Mouse (Mus musculus) limb, embryonic 14.5 days (tissue): ENCODE data around the gene Haus5. TPM values are rescaled to one million over a fixed set of nuclear protein-coding genes. Genes with fewer than 3 reads are reported as not detected.

Experiments used
- ATAC-seq: fragments of 200-750 bp; cut with Nextera tagmentation; 2 replicates; pipeline ENCODE4 v1.8.0; 2017; ENCODE audit warnings: low read depth, moderate number of reproducible peaks, moderate TSS enrichment; ENCODE audit not compliant: low FRiP score
- DNase-seq: peaks from one replicate; pipeline ENCODE4 v3.0.0-alpha.2; 2015; ENCODE audit warnings: low spot score
- H3K27ac ChIP-seq: fragments of 300-500 bp; sonication (generic); replicated peaks from 2 replicates; pipeline ENCODE4 v1.5.1; 2014; ENCODE audit warnings: low read depth, mild to moderate bottlenecking, low read length, moderate library complexity, mixed read lengths
- H3K27me3 ChIP-seq: fragments of 300-500 bp; sonication (generic); 2 replicates; pipeline ENCODE4 v1.6.1; 2014; ENCODE audit warnings: low read length, mixed read lengths; ENCODE audit not compliant: control insufficient read depth, insufficient read depth
- H3K36me3 ChIP-seq: fragments of 300-500 bp; sonication (generic); 2 replicates; pipeline ENCODE4 v1.6.1; 2014; ENCODE audit warnings: mild to moderate bottlenecking, low read length, moderate library complexity, mixed read lengths; ENCODE audit not compliant: control insufficient read depth, insufficient read depth
- H3K4me1 ChIP-seq: fragments of 300-500 bp; sonication (generic); 2 replicates; pipeline ENCODE4 v1.6.1; 2014; ENCODE audit warnings: antibody characterized with exemption, low read length, mixed read lengths; ENCODE audit not compliant: control insufficient read depth, insufficient read depth
- H3K4me2 ChIP-seq: fragments of 300-500 bp; sonication (generic); replicated peaks from 2 replicates; pipeline ENCODE4 v1.6.1; 2014; ENCODE audit warnings: low read depth, mild to moderate bottlenecking, low read length, moderate library complexity; ENCODE audit not compliant: severe bottlenecking
- H3K4me3 ChIP-seq: fragments of 300-500 bp; sonication (generic); replicated peaks from 2 replicates; pipeline ENCODE4 v1.5.1; 2014; ENCODE audit warnings: low read length
- H3K9ac ChIP-seq: fragments of 300-500 bp; sonication (generic); 2 replicates; pipeline ENCODE4 v1.6.1; 2014; ENCODE audit warnings: mild to moderate bottlenecking, low read depth, low read length, moderate library complexity; ENCODE audit not compliant: severe bottlenecking
- H3K9me3 ChIP-seq: fragments of 300-500 bp; sonication (generic); 2 replicates; pipeline ENCODE4 v1.6.1; 2016; ENCODE audit warnings: low read length; ENCODE audit not compliant: control insufficient read depth
- POLR2A ChIP-seq: fragments of 200-500 bp; IDR thresholded peaks from 2 replicates; pipeline ENCODE4 v1.8.0; 2012; ENCODE audit warnings: inconsistent platforms, mild to moderate bottlenecking, moderate library complexity, borderline replicate concordance; ENCODE audit not compliant: insufficient read depth, insufficient read length; ENCODE audit errors: extremely low read depth
- WGBS: fragments of 180-500 bp; shearing (Covaris S2); extraction: QIAGEN DNeasy Blood & Tissue Kit; methylation state at CpG from one replicate; pipeline ENCODE4 v1.1.7; 2014; 5-methylcytosine and 5-hydroxymethylcytosine counted together
- polyA plus RNA-seq, 2 experiments: library from polyadenylated mRNA; depleted of rRNA in 1 of 2; stranded (reverse) in 1 of 2; unstranded in 1 of 2; fragments of >200 nt; fragmentation: Nextera tagmentation in 1 of 2; extraction: Ambion mirVana in 1 of 2; gene quantifications; 2 replicates each; pipeline versions ENCODE4 v1.2.1 to v1.2.3; 2012 to 2014

The Haus5 gene
- polyA plus RNA-seq, 2 experiments: 35.0 to 45.0 TPM

- Histone ChIP-seq H3K27ac (no peak overlapping the region), H3K27me3 (no peaks in the 10 kb centered on the region), H3K4me1 (no peaks in the 10 kb centered on the region), H3K36me3 (no peaks in the 10 kb centered on the region), H3K4me2 (no peak overlapping the region), H3K9me3 (no peaks in the 10 kb centered on the region), H3K9ac (no peak overlapping the region), H3K4me3 (no peak overlapping the region)
- WGBS: 62% methylated on average over 5 of the region's 5 CpGs
- TF ChIP-seq POLR2A: no peak
- DNase-seq (no peak), ATAC-seq (no peak)
These were observed 33.3 kb upstream of the Haus5 start for GRCm38 (mm10) chr7:30698101-30698500.

- H3K27me3 ChIP-seq: peaks cover 6% of the 10 kb centered on the region
- no peak for TF ChIP-seq POLR2A
- no peaks in the 10 kb centered on the region for H3K9me3 ChIP-seq
- ATAC-seq (no peak), DNase-seq (no peak)
- H3K4me1 ChIP-seq: no peaks in the 10 kb centered on the region
- no peak overlapping the region for H3K4me3 ChIP-seq
- WGBS: 65% methylated on average over 6 of the region's 6 CpGs
- H3K27ac ChIP-seq: no peak overlapping the region
- H3K36me3 ChIP-seq: no peaks in the 10 kb centered on the region
- H3K9ac ChIP-seq: no peak overlapping the region
- no peak overlapping the region for H3K4me2 ChIP-seq
These were observed 23.5 kb upstream of the Haus5 start for GRCm38 (mm10) chr7:30688325-30688724.

GRCm38 (mm10) chr7:30683425-30683824 lies 18.6 kb upstream of the Haus5 start:
- no peak overlapping the region for H3K9ac ChIP-seq
- TF ChIP-seq POLR2A: no peak
- DNase-seq (no peak), ATAC-seq (no peak)
- H3K9me3 ChIP-seq: peaks cover 2% of the 10 kb centered on the region; the same call in 1 of the 2 replicates
- peaks cover 6% of the 10 kb centered on the region for H3K27me3 ChIP-seq
- H3K4me1 ChIP-seq: no peaks in the 10 kb centered on the region
- 82% methylated on average over 2 of the region's 2 CpGs for WGBS
- no peak overlapping the region for H3K27ac ChIP-seq
- H3K4me3 ChIP-seq: no peak overlapping the region
- no peak overlapping the region for H3K4me2 ChIP-seq
- H3K36me3 ChIP-seq: no peaks in the 10 kb centered on the region

GRCm38 (mm10) chr7:30681897-30682296 lies 17.1 kb upstream of the Haus5 start:
- 55% methylated on average over 5 of the region's 5 CpGs for WGBS
- no peak overlapping the region for H3K9ac ChIP-seq
- ATAC-seq: no peak

GRCm38 (mm10) chr7:30678263-30678975 lies 13.6 kb upstream of the Haus5 start:
- Histone ChIP-seq H3K9me3 (peaks cover 4% of the 10 kb centered on the region; the same call in 1 of the 2 replicates), H3K27ac (no peak overlapping the region), H3K4me3 (no peak overlapping the region), H3K27me3 (no peaks in the 10 kb centered on the region), H3K4me2 (no peak overlapping the region), H3K4me1 (no peaks in the 10 kb centered on the region), H3K36me3 (no peaks in the 10 kb centered on the region), H3K9ac (no peak overlapping the region)
- 68% methylated on average over 5 of the region's 5 CpGs for WGBS
- TF ChIP-seq POLR2A: no peak
- no peak for DNase-seq
- ATAC-seq: no peak

More at GRCm38 (mm10) chr7:30681897-30682296, 17.1 kb upstream of the Haus5 start:
- Histone ChIP-seq H3K4me2 (no peak overlapping the region), H3K27ac (no peak overlapping the region), H3K36me3 (no peaks in the 10 kb centered on the region), H3K4me1 (no peaks in the 10 kb centered on the region), H3K27me3 (no peaks in the 10 kb centered on the region), H3K4me3 (no peak overlapping the region), H3K9me3 (peaks cover 4% of the 10 kb centered on the region; the same call in 1 of the 2 replicates)
- DNase-seq: no peak
- no peak for TF ChIP-seq POLR2A

GRCm38 (mm10) chr7:30671480-30671879 lies 6.7 kb upstream of the Haus5 start, which contains the start of gene Pmis2:
Pmis2 (minus strand) TSS chr7:30671605.
- Histone ChIP-seq H3K27ac (no peak within 1 kb of the TSS), H3K4me1 (no peaks in the 10 kb centered on the region), H3K9me3 (no peaks in the 10 kb centered on the region), H3K4me2 (no peak within 1 kb of the TSS), H3K27me3 (no peaks in the 10 kb centered on the region), H3K9ac (no peak within 1 kb of the TSS), H3K36me3 (no peaks in the 10 kb centered on the region), H3K4me3 (no peak within 1 kb of the TSS)
- 70% methylated on average over 9 of the region's 9 CpGs for WGBS
- ATAC-seq (no peak), DNase-seq (no peak)
- no peak for TF ChIP-seq POLR2A
